Mouse (Mus musculus) gastrocnemius, adult 2 months (tissue): ENCODE results near the gene Gm11020. TPM values are rescaled to one million over a fixed set of nuclear protein-coding genes. Genes with fewer than 3 reads are reported as not detected.

ENCODE experiments used
- DNase-seq: peaks from one replicate; pipeline ENCODE4 v3.0.0; 2022
- H3K27ac ChIP-seq: fragments of 200-600 bp; 2 replicates; pipeline ENCODE4 v1.8.1; 2022; ENCODE audit warnings: mild to moderate bottlenecking
- H3K4me3 ChIP-seq: fragments of 200-600 bp; 2 replicates; pipeline ENCODE4 v1.8.1; 2022; ENCODE audit warnings: mild to moderate bottlenecking, moderate library complexity
- CTCF ChIP-seq: fragments of 200-600 bp; IDR thresholded peaks from 2 replicates; pipeline ENCODE4 v1.8.1; 2022; ENCODE audit warnings: antibody characterized with exemption, mild to moderate bottlenecking, moderate library complexity
- intact Hi-C: fragments of 180-260 bp; cut with DNase I; formaldehyde crosslinking; loops from one replicate; pipeline ENCODE4 v1.15.1; 2025
- total RNA-seq, 2 experiments: library from RNA; stranded (reverse); gene quantifications; 2 replicates each; pipeline ENCODE4 v1.2.3; 2021

Gene Gm11020
- total RNA-seq, 2 experiments from 2014 or later = not detected

GRCm38 (mm10) chr8:104334196-104334595 is 12.8 kb downstream of the Gm11020 start:
- Histone ChIP-seq H3K27ac (no peak overlapping the region), H3K4me3 (no peak overlapping the region)
- intact Hi-C loops = no loop called here
- DNase-seq = no peak
- no peak for TF ChIP-seq CTCF

- TF ChIP-seq CTCF = no peak
- intact Hi-C loops = no loop called here
- H3K4me3 ChIP-seq = no peak overlapping the region
- H3K27ac ChIP-seq = no peak overlapping the region
- no peak for DNase-seq
These were observed 15.4 kb downstream of the Gm11020 start for GRCm38 (mm10) chr8:104336806-104337205.

GRCm38 (mm10) chr8:104337890-104338289 is 16.5 kb downstream of the Gm11020 start:
- TF ChIP-seq CTCF = no peak
- intact Hi-C loops = no loop called here
- no peak overlapping the region for H3K27ac ChIP-seq

GRCm38 (mm10) chr8:104339229-104339982 is 18.0 kb downstream of the Gm11020 start, which contains the start of gene Cmtm3:
Gene Cmtm3, plus strand, starts transcription at chr8:104339410.
- peak; percentile 29 for DNase-seq
- intact Hi-C loops = no loop called here
- TF ChIP-seq CTCF = no peak

More at GRCm38 (mm10) chr8:104337890-104338289, 16.5 kb downstream of the Gm11020 start:
- no peak overlapping the region for H3K4me3 ChIP-seq
- no peak for DNase-seq

GRCm38 (mm10) chr8:104339983-104340232 is 18.5 kb downstream of the Gm11020 start:
- TF ChIP-seq CTCF = no peak
- intact Hi-C loops = loop anchor here (5.0 kb wide), 1 partner anchor 88 kb away; the partner anchor contains the start of gene Cklf

More at GRCm38 (mm10) chr8:104339229-104339982, 18.0 kb downstream of the Gm11020 start, which contains the start of gene Cmtm3:
- H3K4me3 ChIP-seq = peak within 1 kb of the TSS; percentile 88
- peak within 1 kb of the TSS; percentile 93 for H3K27ac ChIP-seq

GRCm38 (mm10) chr8:104340233-104341105 is 19.1 kb downstream of the Gm11020 start:
- Histone ChIP-seq H3K4me3 (peak overlapping the region; percentile 88), H3K27ac (peak overlapping the region; percentile 93)
- peak; percentile 72 for TF ChIP-seq CTCF
- DNase-seq = peak; percentile 84
- intact Hi-C loops = loop anchor here (5.0 kb wide), 1 partner anchor 88 kb away; the partner anchor contains the start of gene Cklf

More at GRCm38 (mm10) chr8:104339983-104340232, 18.5 kb downstream of the Gm11020 start:
- no peak for DNase-seq
- Histone ChIP-seq H3K27ac (peak overlapping the region; percentile 93), H3K4me3 (peak overlapping the region; percentile 88)

GRCm38 (mm10) chr8:104341106-104341561 is 19.8 kb downstream of the Gm11020 start:
- Histone ChIP-seq H3K27ac (peak overlapping the region; percentile 93), H3K4me3 (peak overlapping the region; percentile 88)
- no peak for TF ChIP-seq CTCF
- intact Hi-C loops = loop anchor here (5.0 kb wide), 1 partner anchor 89 kb away; the partner anchor contains the start of gene Cklf
- DNase-seq = peak; percentile 80

GRCm38 (mm10) chr8:104341678-104342077 is 20.3 kb downstream of the Gm11020 start:
- peak overlapping the region; percentile 88 for H3K4me3 ChIP-seq
- intact Hi-C loops = loop anchor here (5.0 kb wide), 1 partner anchor 89 kb away; the partner anchor contains the start of gene Cklf
- H3K27ac ChIP-seq = peak overlapping the region; percentile 93
- no peak for DNase-seq
- TF ChIP-seq CTCF = no peak

- DNase-seq = no peak
- intact Hi-C loops = loop anchor here (5.0 kb wide), 1 partner anchor 90 kb away; the partner anchor contains the start of gene Cklf
- H3K4me3 ChIP-seq = no peak overlapping the region
- TF ChIP-seq CTCF = no peak
- peak overlapping the region; percentile 93 for H3K27ac ChIP-seq
These were observed 21.1 kb downstream of the Gm11020 start for GRCm38 (mm10) chr8:104342426-104342825.

- Histone ChIP-seq H3K27ac (no peak overlapping the region), H3K4me3 (no peak overlapping the region)
- intact Hi-C loops = loop anchor here (1.0 to 5.0 kb wide), 4 partner anchors 59 to 227 kb away; partner anchors contain the start of gene Cklf
- peak; percentile 97 for TF ChIP-seq CTCF
- DNase-seq = peak; percentile 91
These were observed 22.6 kb downstream of the Gm11020 start for GRCm38 (mm10) chr8:104343957-104344356.

GRCm38 (mm10) chr8:104344622-104345021 is 23.3 kb downstream of the Gm11020 start:
- DNase-seq = no peak
- no peak overlapping the region for H3K27ac ChIP-seq
- intact Hi-C loops = loop anchor here (1.0 to 5.0 kb wide), 4 partner anchors 58 to 226 kb away; partner anchors contain the start of gene Cklf
- no peak overlapping the region for H3K4me3 ChIP-seq
- no peak for TF ChIP-seq CTCF

- no peak for TF ChIP-seq CTCF
- intact Hi-C loops = no loop called here
- DNase-seq = no peak
- no peak overlapping the region for H3K27ac ChIP-seq
- H3K4me3 ChIP-seq = no peak overlapping the region
These were observed 25.3 kb downstream of the Gm11020 start for GRCm38 (mm10) chr8:104346706-104347105.
